Mouse (Mus musculus): ENCODE results near the gene Srgap3.

- TF ChIP-seq CTCF (IDR thresholded peaks at IDR 0.05; ENCODE audit: extremely low read depth, insufficient read depth, low read length) (no peak), POLR2A (IDR thresholded peaks at IDR 0.05; ENCODE audit: extremely low read depth, insufficient read depth, low read length) (no peak)
Observed at GRCm38 (mm10) chr6:112739635-112740034, 207.4 kb downstream of the Srgap3 start.
